Mouse (Mus musculus): ENCODE data around the gene Scnm1. TPM values are rescaled to one million over a fixed set of nuclear protein-coding genes. Genes with fewer than 3 reads are reported as not detected.
"Not testable (repeated sequence)": the region's sequence is repeated elsewhere in the genome, so short reads cannot be mapped to it uniquely, and the experiment has no call there.

The Scnm1 gene
- polyA plus RNA-seq, 1 experiment from 2014 or later = 70.3 TPM

GRCm38 (mm10) chr3:95132389-95132788 is 1.4 kb downstream of the Scnm1 start:
- H3K4me3 ChIP-seq (ENCODE audit: low read depth, low read length); DNase-seq (ENCODE audit: low spot score); H3K27ac ChIP-seq (ENCODE audit: low read depth); H3K36me3 ChIP-seq (ENCODE audit: control insufficient read depth, insufficient read depth, low read length); H3K9ac ChIP-seq (ENCODE audit: low read length); ATAC-seq (replicated peaks; ENCODE audit: low FRiP score, low TSS enrichment, low read depth); H3K27me3 ChIP-seq (replicated peaks; ENCODE audit: control insufficient read depth, insufficient read depth, low read length); H3K4me2 ChIP-seq (ENCODE audit: low read length); H3K9me3 ChIP-seq (ENCODE audit: control insufficient read depth, low read length): not testable (repeated sequence)
- peaks cover 14% of the 10 kb centered on the region for H3K4me1 ChIP-seq (replicated peaks; ENCODE audit: control insufficient read depth, insufficient read depth, low read length)
- 87% methylated on average over 2 of the region's 2 CpGs for WGBS

- H3K27me3 ChIP-seq (replicated peaks; ENCODE audit: control insufficient read depth, insufficient read depth, low read length) = no peaks in the 10 kb centered on the region
- no peak overlapping the region for H3K9ac ChIP-seq (ENCODE audit: low read length)
- DNase-seq (ENCODE audit: low spot score) (no peak), ATAC-seq (replicated peaks; ENCODE audit: low FRiP score, low TSS enrichment, low read depth) (no peak)
- WGBS = 76% methylated on average over 5 of the region's 5 CpGs
- H3K9me3 ChIP-seq (ENCODE audit: control insufficient read depth, low read length) = no peaks in the 10 kb centered on the region
- no peak overlapping the region for H3K4me3 ChIP-seq (ENCODE audit: low read depth, low read length)
- H3K4me1 ChIP-seq (replicated peaks; ENCODE audit: control insufficient read depth, insufficient read depth, low read length) = peaks cover 10% of the 10 kb centered on the region
- H3K27ac ChIP-seq (ENCODE audit: low read depth) = no peak overlapping the region
- no peak overlapping the region for H3K4me2 ChIP-seq (ENCODE audit: low read length)
- H3K36me3 ChIP-seq (ENCODE audit: control insufficient read depth, insufficient read depth, low read length) = peaks cover 7% of the 10 kb centered on the region
Measured at GRCm38 (mm10) chr3:95130081-95130480, 3.7 kb downstream of the Scnm1 start.

- WGBS = 35% methylated on average over 6 of the region's 6 CpGs
- Histone ChIP-seq H3K4me3 (ENCODE audit: low read depth, low read length) (no peak overlapping the region), H3K4me2 (ENCODE audit: low read length) (no peak overlapping the region), H3K36me3 (ENCODE audit: control insufficient read depth, insufficient read depth, low read length) (peaks cover 7% of the 10 kb centered on the region), H3K9ac (ENCODE audit: low read length) (no peak overlapping the region), H3K27ac (ENCODE audit: low read depth) (no peak overlapping the region), H3K9me3 (ENCODE audit: control insufficient read depth, low read length) (no peaks in the 10 kb centered on the region), H3K4me1 (replicated peaks; ENCODE audit: control insufficient read depth, insufficient read depth, low read length) (peaks cover 16% of the 10 kb centered on the region), H3K27me3 (replicated peaks; ENCODE audit: control insufficient read depth, insufficient read depth, low read length) (no peaks in the 10 kb centered on the region)
- no peak for ATAC-seq (replicated peaks; ENCODE audit: low FRiP score, low TSS enrichment, low read depth)
- no peak for DNase-seq (ENCODE audit: low spot score)
Measured at GRCm38 (mm10) chr3:95129226-95129651, 4.6 kb downstream of the Scnm1 start.

GRCm38 (mm10) chr3:95124972-95125371 is 8.8 kb downstream of the Scnm1 start:
- H3K27ac ChIP-seq (ENCODE audit: low read depth) = no peak overlapping the region; the same call in 1 of the 2 replicates
- peaks cover 11% of the 10 kb centered on the region; the same call in 1 of the 2 replicates for H3K4me1 ChIP-seq (replicated peaks; ENCODE audit: control insufficient read depth, insufficient read depth, low read length)
- H3K36me3 ChIP-seq (ENCODE audit: control insufficient read depth, insufficient read depth, low read length) = peaks cover 34% of the 10 kb centered on the region
- DNase-seq (ENCODE audit: low spot score) (no peak), ATAC-seq (replicated peaks; ENCODE audit: low FRiP score, low TSS enrichment, low read depth) (no peak)
- 21% methylated on average over 5 of the region's 5 CpGs for WGBS
- no peak overlapping the region for H3K9ac ChIP-seq (ENCODE audit: low read length)
- no peaks in the 10 kb centered on the region for H3K27me3 ChIP-seq (replicated peaks; ENCODE audit: control insufficient read depth, insufficient read depth, low read length)
- no peak overlapping the region for H3K4me3 ChIP-seq (ENCODE audit: low read depth, low read length)
- no peak overlapping the region for H3K4me2 ChIP-seq (ENCODE audit: low read length)
- H3K9me3 ChIP-seq (ENCODE audit: control insufficient read depth, low read length) = no peaks in the 10 kb centered on the region

GRCm38 (mm10) chr3:95124246-95124645 is 9.6 kb downstream of the Scnm1 start, which contains the start of gene Tmod4:
Tmod4 (plus strand) TSS chr3:95124476.
- no peaks in the 10 kb centered on the region for H3K9me3 ChIP-seq (ENCODE audit: control insufficient read depth, low read length)
- ATAC-seq (replicated peaks; ENCODE audit: low FRiP score, low TSS enrichment, low read depth) = no peak
- H3K27ac ChIP-seq (ENCODE audit: low read depth) = no peak within 1 kb of the TSS; the same call in 1 of the 2 replicates
- H3K4me1 ChIP-seq (replicated peaks; ENCODE audit: control insufficient read depth, insufficient read depth, low read length) = peaks cover 11% of the 10 kb centered on the region; the same call in 1 of the 2 replicates
- WGBS = 57% methylated on average over 6 of the region's 6 CpGs
- H3K4me2 ChIP-seq (ENCODE audit: low read length) = no peak within 1 kb of the TSS
- H3K9ac ChIP-seq (ENCODE audit: low read length) = no peak within 1 kb of the TSS
- no peak for DNase-seq (ENCODE audit: low spot score)
- H3K27me3 ChIP-seq (replicated peaks; ENCODE audit: control insufficient read depth, insufficient read depth, low read length) = no peaks in the 10 kb centered on the region
- peaks cover 41% of the 10 kb centered on the region for H3K36me3 ChIP-seq (ENCODE audit: control insufficient read depth, insufficient read depth, low read length)
- no peak within 1 kb of the TSS for H3K4me3 ChIP-seq (ENCODE audit: low read depth, low read length)

DNA sequence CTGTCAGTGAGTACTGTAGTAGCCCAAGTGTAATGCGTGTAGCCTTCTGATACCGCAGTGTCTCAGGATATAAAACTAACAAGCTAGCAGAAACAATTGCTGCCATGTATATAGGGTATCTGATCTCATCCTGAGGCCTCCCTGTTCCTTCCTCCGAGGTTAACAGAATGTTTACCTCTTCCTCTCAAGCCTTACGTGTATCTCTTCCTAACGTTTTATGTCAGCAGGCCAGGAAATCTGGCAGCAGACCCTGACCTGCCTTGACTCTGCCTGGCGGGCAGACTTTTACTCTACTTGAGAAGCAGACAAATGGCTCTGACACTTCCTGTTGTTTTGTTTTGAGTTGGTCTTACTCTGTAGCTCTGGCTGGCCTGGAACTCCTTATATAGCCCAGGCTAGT is 12.2 kb downstream of the Scnm1 start:
- Histone ChIP-seq H3K27ac (ENCODE audit: low read depth) (no peak overlapping the region), H3K27me3 (replicated peaks; ENCODE audit: control insufficient read depth, insufficient read depth, low read length) (no peaks in the 10 kb centered on the region), H3K9me3 (ENCODE audit: control insufficient read depth, low read length) (no peaks in the 10 kb centered on the region), H3K9ac (ENCODE audit: low read length) (no peak overlapping the region), H3K4me3 (ENCODE audit: low read depth, low read length) (no peak overlapping the region), H3K4me2 (ENCODE audit: low read length) (no peak overlapping the region), H3K36me3 (ENCODE audit: control insufficient read depth, insufficient read depth, low read length) (peaks cover 56% of the 10 kb centered on the region), H3K4me1 (replicated peaks; ENCODE audit: control insufficient read depth, insufficient read depth, low read length) (peaks cover 11% of the 10 kb centered on the region; the same call in 1 of the 2 replicates)
- WGBS = 56% methylated on average over 6 of the region's 6 CpGs
- ATAC-seq (replicated peaks; ENCODE audit: low FRiP score, low TSS enrichment, low read depth) (no peak), DNase-seq (ENCODE audit: low spot score) (no peak)

GRCm38 (mm10) chr3:95117751-95118150 is 16.1 kb downstream of the Scnm1 start:
- Histone ChIP-seq H3K4me1 (replicated peaks; ENCODE audit: control insufficient read depth, insufficient read depth, low read length) (no peaks in the 10 kb centered on the region), H3K4me3 (ENCODE audit: low read depth, low read length) (no peak overlapping the region), H3K9me3 (ENCODE audit: control insufficient read depth, low read length) (no peaks in the 10 kb centered on the region), H3K4me2 (ENCODE audit: low read length) (no peak overlapping the region), H3K9ac (ENCODE audit: low read length) (no peak overlapping the region), H3K36me3 (ENCODE audit: control insufficient read depth, insufficient read depth, low read length) (peaks cover 73% of the 10 kb centered on the region), H3K27ac (ENCODE audit: low read depth) (no peak overlapping the region), H3K27me3 (replicated peaks; ENCODE audit: control insufficient read depth, insufficient read depth, low read length) (no peaks in the 10 kb centered on the region)
- ATAC-seq (replicated peaks; ENCODE audit: low FRiP score, low TSS enrichment, low read depth) (no peak), DNase-seq (ENCODE audit: low spot score) (no peak)
- 85% methylated on average over 2 of the region's 2 CpGs for WGBS

DNA sequence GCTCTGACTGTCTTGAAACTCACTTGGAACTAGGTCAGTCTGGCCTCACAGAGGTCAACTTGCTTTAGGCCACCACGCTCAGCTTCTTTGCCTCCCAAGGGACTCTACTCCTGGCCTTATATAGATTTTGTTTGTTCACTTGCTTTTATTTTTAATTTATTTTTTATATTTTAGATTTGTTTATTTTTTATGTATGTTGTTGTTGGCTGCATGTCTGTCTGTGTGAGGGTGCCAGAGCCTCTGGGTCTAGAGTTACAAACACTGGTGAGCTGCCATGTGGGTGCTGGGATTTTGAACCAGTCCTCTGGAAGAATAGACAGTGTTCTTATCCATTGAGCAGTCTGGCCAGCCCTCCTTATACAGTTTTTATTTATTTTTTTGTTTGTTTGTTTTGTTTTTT is 21.1 kb downstream of the Scnm1 start:
- H3K27ac ChIP-seq (ENCODE audit: low read depth) = no peak overlapping the region
- DNase-seq (ENCODE audit: low spot score) (no peak), ATAC-seq (replicated peaks; ENCODE audit: low FRiP score, low TSS enrichment, low read depth) (no peak)
- WGBS = 92% methylated on average over 1 of the region's 1 CpGs
- H3K4me3 ChIP-seq (ENCODE audit: low read depth, low read length) = no peak overlapping the region
- H3K4me2 ChIP-seq (ENCODE audit: low read length) = no peak overlapping the region
- no peak overlapping the region for H3K9ac ChIP-seq (ENCODE audit: low read length)
- no peaks in the 10 kb centered on the region for H3K9me3 ChIP-seq (ENCODE audit: control insufficient read depth, low read length)
- H3K4me1 ChIP-seq (replicated peaks; ENCODE audit: control insufficient read depth, insufficient read depth, low read length) = peaks cover 9% of the 10 kb centered on the region
- H3K36me3 ChIP-seq (ENCODE audit: control insufficient read depth, insufficient read depth, low read length) = peaks cover 27% of the 10 kb centered on the region
- H3K27me3 ChIP-seq (replicated peaks; ENCODE audit: control insufficient read depth, insufficient read depth, low read length) = no peaks in the 10 kb centered on the region

- no peaks in the 10 kb centered on the region for H3K9me3 ChIP-seq (ENCODE audit: control insufficient read depth, low read length)
- ATAC-seq (replicated peaks; ENCODE audit: low FRiP score, low TSS enrichment, low read depth) (peak; percentile 65), DNase-seq (ENCODE audit: low spot score) (peak; percentile 96)
- H3K36me3 ChIP-seq (ENCODE audit: control insufficient read depth, insufficient read depth, low read length) = peaks cover 20% of the 10 kb centered on the region
- H3K4me2 ChIP-seq (ENCODE audit: low read length) = peak within 1 kb of the TSS; percentile 47
- peak within 1 kb of the TSS; percentile 97 for H3K27ac ChIP-seq (ENCODE audit: low read depth)
- H3K27me3 ChIP-seq (replicated peaks; ENCODE audit: control insufficient read depth, insufficient read depth, low read length) = no peaks in the 10 kb centered on the region
- H3K4me1 ChIP-seq (replicated peaks; ENCODE audit: control insufficient read depth, insufficient read depth, low read length) = peaks cover 9% of the 10 kb centered on the region
- H3K4me3 ChIP-seq (ENCODE audit: low read depth, low read length) = peak within 1 kb of the TSS; percentile 85
- 1% methylated on average over 54 of the region's 54 CpGs for whole genome bisulfite sequencing
- peak within 1 kb of the TSS; percentile 78 for H3K9ac ChIP-seq (ENCODE audit: low read length)
Measured at GRCm38 (mm10) chr3:95110911-95111726, 22.7 kb downstream of the Scnm1 start, which contains the start of gene Vps72. Vps72 (plus strand) TSS chr3:95111022.
